Mouse (Mus musculus) layer of hippocampus, adult 9-11 months (tissue): ENCODE results near the gene Ramp3.
"Not testable (repeated sequence)": the region's sequence is repeated elsewhere in the genome, so short reads cannot be mapped to it uniquely, and the experiment has no call there.

Experiments
- DNase-seq: peaks from one replicate; pipeline ENCODE4 v3.0.0; 2022

Gene Ramp3

DNA sequence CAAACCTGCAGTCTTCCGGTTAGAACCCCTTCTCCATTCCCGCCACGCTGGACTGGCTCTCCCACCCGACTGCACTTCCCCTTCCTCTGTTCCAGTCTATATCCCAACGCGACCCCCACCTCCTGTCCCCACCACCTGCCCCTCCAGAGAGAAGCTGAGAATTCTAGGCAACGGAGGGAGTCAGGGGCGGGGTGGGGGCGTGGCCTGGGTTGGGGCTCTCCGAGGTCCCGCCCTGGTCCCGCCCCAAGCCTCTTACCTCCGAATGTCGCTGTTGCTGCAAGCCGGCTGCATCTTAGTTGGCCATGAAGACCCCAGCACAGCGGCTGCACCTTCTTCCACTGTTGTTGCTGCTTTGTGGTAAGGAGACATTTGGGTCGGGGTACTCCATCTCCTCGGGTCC is at the start of gene Ramp3:
TSS of gene Ramp3 (plus strand) at position 251 of the 400 bp plus-strand sequence.
- no peak for DNase-seq

DNA sequence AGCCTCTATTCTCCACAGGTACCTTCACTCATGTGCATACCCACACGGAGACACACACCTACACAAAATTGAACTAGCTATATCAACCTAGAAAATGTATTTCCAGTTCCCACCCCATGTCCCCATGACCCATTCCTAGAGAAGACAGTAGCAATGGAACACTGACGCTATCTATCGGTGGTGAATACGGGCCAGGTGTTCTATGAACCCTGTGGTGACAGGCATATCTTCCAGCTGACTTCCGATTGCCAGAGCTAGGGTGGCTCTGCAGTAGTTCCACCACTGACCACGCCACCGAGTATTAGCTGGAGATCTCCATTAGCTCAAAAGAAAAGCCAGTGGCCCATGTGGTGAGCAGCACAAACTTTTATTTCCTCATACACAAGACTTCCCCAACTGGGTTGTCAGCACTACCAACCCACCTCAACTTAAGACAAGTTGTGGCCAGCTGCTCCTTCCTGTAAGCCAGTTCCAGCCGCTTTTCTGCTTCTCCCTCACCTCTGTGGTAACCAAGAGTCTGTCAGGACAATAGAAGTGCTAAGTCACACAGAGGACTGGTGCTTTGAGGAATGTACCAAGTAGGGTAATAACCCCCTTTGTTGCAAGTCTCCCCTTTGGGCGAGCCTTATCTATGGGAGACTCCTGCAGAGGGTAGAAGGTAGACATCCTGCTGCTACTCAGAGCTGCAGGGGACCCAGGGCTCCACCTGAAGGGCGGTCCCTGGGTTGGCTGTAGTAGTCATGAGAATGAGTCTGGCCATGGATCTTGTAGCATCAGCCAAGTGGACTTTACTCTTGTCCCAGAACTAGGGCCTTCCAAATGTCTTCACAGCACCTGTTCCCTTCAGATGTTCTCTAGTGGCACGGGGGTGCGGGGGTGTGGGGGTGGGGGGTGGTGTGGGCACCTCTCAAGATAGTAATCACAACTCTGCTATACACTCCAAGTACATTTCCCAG is 42.8 kb upstream of the Ramp3 start:
- no peak for DNase-seq

DNA sequence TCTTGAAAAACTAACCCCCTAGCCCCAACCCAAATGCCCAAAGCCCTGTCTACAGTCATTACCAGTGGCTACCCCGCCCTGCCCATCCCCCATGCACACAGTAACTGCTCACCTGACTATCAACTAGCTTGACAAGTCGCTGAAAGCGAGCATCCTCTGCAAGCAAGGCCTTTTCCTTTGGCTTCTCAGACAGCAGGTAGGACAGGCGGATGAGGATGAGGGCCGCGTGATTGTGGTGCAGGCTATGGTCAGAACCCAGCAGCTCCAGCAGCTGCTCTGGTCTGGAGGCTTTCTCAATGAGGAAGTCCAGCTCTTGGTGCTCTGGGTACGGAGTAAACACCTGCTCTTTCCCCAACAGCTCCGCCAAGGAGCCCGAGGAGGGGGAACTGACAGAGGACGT is 34.6 kb upstream of the Ramp3 start:
- no peak for DNase-seq

DNA sequence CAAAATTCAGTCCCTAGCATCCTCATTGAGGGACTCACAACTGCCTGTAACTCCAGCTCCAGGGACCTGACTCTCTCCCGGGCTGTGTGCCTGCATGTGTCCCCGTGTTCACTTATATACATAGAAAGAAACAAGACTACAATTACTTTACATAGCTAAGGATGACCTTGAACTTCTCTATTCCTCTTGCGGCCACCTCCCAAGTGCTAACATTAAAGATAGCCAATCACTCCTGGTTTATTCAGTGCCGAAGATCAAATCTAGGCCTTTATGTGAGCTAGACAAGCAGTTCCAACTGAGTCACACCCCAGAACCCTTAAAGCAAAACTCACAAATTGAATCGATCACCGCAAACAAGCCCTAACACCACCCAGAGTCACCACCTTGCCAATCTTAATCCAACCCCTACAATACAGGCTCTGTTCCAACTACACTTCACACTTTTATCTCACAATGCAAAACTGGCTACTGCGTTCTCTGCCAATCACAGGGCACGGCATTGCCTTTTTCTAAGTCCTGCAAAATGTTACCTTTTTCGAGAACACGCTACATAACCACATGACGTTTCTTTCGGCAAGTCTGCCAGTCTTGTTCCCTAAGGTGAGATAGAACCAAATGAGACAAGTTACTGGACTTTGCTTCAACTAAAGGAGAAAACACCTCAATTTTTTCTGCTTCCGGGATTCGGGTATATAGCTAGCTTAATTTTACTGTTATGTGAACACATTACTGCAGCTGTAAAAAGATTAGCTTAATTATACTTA is 33.5 kb upstream of the Ramp3 start:
- no peak for DNase-seq

DNA sequence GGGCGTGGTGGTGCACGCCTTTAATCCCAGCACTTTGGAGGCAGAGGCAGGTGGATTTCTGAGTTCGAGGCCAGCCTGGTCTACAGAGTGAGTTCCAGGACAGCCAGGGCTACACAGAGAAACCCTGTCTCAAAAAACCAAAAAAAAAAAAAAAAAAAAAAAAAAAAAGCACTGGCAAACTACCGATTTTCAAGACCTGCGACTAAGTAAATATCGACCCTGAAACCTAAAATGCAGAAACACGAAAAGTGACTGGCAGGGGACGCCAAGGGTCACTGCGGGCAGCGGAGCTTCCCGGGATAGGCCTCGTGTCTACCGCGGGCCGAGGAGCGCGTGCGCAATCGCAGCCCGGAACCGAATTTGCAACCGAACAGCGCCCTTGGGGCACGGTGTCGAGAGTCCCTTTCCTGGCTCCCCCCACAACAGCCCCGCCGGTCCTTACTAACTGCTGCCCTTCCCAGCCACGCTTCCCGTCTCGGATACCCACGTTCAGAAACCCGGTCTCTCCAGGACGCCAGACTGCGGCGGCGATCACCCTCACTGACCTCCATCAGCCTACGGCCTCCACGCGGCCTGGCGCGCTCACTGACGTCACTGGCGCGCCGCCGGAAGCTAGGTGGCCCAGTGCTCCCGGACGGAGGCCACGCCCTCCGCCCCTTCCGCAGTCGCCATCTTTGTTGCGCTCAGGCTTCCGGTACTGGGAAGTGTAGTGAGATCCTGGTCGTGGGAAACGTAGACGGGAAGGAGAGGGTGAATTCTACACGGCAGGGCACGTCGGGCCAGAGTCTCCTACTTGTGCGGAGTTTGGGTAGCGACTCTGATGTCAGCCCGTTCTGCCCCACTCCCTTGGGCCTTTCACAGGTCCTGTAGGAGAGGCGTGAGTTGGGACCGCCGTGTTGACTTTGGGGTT is 32.6 kb upstream of the Ramp3 start, which contains the start of gene Tbrg4:
TSS of gene Tbrg4 (minus strand) at position 590 of the 910 bp plus-strand sequence.
- peak; percentile 95 for DNase-seq

DNA sequence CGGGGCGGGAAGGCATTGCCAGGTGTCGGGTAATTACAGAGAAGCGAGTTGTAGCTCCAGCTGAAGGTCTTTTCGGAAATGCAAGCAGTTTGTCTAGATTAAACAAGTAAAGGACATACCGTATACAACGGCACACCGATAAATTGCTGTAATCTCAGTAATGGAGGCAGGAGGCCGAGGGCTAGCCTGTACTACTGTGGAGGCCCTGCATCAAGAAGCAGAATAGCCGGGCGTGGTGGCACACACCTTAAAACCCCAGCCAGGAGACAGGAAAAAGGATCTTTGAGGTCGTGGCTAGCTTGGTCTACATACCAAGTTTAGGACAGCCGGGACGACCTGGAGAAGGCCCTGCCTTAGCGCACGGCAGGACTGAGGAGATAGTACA is 31.9 kb upstream of the Ramp3 start:
- DNase-seq: no peak

DNA sequence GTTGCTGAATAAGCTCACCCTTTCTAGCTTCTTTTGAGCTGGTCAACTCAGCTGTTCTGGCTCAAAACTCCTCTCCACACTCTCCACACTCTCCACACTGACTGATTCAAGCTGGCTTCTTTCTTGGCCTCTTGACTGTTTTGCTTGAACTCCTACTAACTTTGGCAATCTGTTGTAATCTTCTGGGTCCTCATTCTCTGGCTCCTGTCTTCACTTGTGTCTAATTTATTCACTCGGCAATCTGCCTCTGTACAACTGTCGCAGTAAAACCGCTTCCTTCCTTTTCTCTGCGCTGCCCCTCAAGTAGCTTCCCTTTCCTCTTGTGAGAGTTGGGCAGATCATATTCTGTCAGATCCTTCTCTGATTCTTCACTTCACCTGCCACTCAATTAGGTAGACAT is 30.6 kb upstream of the Ramp3 start:
- DNase-seq: no peak

DNA sequence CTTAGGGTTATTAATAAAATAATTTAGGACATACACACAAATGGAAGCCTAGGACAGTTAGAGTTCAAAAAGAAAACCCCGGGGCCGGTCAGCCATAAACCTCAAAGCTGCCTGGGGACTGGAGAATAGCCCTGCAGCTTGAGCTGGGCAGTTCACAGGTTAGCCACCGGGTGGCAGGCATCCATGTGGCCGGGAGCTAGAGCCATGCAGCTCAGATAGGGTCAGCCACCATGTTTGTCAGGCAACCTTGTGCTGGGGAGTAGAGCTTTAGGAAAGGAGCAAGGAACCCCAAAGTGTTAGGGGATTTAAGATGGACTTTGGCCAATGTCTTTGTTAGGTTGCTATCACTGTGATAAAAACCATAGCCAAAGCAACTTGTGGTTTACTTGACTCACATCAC is 29.8 kb upstream of the Ramp3 start:
- DNase-seq: no peak

DNA sequence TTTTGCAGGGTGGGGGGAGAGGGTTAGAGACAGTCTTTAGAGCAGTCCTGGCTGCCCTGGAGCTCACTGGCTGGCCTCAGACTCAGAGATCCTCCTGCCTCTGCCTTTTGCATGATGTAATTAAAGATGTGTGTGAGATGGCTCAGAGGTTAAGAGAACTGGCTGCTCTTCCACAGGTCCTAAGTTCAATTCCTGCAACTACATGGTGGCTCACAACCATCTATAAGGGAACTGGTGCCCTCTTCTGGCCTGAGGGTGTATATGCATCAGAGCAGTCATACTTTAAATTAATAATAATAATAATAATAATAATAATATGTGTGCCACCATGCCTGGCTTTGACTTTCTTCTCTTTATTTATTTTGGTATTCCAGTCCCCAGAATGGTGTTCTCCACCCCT is 28.7 kb upstream of the Ramp3 start:
- no peak for DNase-seq

DNA sequence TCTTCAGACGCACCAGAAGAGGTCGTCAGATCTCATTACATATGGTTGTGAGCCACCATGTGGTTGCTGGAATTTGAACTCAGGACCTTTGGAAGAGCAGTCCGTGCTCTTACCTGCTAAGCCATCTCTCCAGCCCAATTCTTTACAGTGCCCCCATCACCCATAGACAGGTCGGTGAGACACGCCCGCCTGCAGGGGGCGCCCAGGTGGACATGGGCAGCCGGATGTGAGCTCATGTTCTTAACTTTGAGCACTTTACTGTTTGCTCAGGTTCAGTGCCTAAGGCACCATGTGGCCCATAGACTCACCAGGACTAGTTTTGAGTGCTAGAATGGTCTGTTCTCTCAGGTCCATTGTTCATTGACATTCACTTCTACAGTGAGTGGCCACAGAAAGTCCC is 22.2 kb upstream of the Ramp3 start:
- DNase-seq: no peak

DNA sequence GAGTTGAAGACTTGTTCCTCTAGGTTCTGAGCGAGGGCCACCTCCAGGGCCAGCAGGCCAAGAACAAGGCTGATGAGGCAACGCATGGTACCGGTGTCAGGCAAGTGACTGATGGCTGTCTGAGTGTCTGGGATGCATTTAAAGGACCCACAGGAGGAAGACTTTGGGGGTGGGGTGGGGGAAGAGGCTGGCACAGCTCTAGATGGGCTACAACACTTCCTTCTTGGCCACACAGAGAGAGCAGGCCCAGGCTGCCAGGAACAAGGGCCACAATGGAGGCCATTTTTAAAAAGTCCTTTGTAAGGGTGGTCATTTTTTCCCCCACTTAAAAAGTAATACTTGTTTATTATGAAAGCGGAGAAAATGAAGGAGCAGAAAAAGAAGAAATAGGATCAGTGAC is 19.8 kb upstream of the Ramp3 start, which contains the start of gene Wap:
TSS of gene Wap (minus strand) at position 101 of the 400 bp plus-strand sequence.
- no peak for DNase-seq

DNA sequence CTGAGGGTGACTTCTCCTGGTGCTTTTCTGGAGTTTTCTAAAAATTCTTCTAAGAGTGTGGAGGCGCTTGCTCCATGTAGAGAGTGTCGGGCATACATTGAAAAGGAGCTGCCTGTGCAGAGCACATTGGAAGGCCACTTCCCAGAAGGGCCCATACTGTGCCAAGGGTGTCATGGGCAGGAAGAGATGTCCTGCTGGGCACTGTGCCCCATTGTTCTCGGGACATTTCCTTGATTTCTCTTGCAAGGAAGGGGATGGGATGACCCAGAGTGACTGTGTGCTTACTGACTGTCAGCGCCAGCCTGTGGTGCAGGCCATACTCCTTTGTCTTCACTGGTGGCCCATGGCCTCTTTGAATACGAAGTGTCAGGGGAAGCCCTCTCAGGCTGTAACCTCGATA is 19.2 kb upstream of the Ramp3 start:
- no peak for DNase-seq

DNA sequence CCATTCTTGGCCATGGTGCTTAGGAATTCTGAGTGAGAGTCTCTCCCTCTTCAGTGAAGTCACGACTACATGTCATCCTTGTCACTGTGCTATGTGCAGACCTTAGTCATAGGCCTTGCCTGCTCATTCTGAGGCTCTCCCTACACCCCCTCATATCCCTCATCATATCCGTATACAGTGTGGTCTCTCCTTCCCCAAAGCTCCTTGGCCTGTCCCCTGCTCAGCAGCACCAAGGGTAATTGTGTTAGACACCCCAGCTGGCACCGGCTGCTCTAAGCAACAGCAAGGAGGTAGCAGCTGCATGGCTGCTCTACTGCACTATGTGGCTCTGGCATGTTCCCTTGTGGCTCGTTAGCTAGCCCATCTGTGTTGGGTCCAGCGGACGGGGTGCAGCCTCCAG is 13.8 kb upstream of the Ramp3 start:
- DNase-seq: no peak

DNA sequence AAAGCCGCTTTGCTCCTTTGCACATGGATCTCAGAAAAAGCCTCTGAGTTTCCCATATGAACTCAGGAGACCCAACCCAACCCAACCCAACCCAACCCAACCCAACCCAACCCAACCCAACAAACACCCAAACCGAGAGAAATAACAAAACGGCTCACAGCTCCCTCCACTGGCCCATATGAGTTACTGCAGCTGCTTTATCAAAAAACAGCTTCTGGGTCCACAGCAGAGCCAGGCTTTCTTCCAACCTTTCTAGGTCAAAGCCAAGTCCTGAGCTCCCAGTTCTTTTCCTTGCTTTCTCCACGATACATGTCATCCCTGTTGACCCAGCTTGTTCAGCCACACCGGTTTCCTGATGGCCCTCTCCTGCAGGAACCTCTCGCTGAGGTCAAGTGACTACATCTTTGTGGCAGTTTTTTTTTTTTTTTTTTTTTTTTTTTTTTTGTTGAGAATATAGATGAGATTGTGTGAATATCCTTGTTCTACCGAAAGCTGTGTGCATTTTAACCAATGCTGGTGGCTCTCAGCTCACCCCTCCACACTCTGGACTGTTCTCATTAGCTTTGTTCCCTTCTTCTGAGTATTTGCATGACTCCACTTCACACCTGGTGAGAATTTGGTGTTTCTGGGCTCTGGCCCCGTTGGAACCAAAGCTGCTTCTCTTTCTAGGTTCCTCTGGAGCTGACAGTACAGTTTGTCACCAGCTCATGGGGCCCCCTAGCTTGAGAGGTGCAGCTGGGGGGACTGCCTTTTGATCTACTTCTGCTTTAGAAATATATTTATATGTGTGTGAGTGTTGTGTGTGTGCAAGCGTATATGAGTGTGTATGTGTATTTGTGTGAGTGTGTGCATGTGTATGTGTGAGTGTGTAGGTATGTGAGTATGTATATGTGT is 10.2 kb upstream of the Ramp3 start:
- DNase-seq: no peak

DNA sequence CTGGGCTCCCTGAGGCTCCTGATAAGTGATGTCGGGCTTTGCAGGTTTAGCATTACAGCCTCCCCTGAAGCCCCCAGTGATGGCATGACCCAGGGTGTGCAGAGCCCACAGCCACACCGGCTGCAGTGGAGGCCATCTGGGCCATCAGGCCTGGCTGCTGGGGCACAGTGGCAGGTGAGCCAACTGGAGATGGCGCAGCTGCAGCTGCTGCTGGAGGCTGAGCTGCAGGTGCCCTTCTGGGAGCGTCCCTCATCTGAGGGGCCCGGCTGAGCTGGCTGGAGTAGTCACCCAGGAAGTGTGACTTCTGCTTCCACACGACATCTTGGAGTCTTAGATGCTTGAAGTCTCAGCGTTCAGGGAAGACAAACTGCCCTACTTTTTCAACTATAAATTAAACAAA is 7.8 kb upstream of the Ramp3 start:
- no peak for DNase-seq

DNA sequence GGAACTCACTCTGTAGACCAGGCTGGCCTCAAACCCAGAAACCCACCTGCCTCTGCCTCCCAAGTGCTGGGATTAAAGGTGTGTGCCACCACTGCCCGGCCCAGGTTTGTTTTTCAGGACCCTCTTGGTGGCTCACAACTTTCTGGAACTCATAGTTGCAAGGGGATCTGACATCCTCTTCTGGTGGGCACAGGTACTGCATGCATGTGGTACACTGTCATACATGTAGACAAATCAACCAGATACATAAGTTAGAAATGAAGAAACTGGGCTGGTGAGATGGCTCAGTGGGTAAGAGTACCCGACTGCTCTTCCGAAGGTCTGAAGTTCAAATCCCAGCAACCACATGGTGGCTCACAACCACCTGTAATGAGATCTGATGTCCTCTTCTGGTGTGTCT is 5.3 kb upstream of the Ramp3 start:
- not testable (repeated sequence) for DNase-seq

DNA sequence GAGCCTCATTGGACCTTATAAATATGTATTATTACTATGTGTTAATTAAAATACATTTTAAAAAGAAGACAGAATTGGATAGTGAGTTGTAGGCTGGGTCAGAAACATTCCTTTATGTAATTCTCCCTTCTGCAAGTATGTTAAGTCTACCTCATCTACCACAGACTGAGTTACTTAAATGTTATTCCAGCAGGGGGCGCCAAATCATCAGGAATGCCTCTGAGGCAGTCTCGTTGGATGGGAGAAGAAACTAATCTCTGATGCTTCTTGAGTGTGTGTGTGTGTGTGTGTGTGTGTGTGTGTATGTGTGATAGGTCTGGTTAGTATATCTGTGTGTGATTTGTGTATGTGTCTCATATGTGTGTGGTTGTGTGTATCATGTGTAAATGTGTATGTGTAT is 3.4 kb upstream of the Ramp3 start:
- peak; percentile 79 for DNase-seq

DNA sequence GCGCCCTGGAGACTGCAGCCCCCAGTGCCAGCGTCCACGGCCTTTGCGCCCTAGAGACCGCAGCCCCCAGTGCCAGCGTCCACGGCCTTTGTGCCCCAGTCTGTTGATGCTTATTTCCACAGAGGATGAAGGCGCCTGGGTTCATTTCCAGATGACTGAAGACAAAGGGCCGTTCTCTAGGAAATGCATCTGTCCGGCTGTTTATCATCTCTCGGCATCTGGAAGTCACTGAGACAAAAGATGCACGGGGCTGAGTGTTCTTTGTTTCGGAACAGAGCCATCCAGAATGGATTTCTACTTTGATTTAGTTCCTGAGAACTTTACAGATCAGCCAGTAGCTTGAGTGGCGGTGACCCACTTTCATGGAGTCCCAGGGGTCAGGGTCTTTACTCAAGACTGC is 2.9 kb downstream of the Ramp3 start:
- no peak for DNase-seq

DNA sequence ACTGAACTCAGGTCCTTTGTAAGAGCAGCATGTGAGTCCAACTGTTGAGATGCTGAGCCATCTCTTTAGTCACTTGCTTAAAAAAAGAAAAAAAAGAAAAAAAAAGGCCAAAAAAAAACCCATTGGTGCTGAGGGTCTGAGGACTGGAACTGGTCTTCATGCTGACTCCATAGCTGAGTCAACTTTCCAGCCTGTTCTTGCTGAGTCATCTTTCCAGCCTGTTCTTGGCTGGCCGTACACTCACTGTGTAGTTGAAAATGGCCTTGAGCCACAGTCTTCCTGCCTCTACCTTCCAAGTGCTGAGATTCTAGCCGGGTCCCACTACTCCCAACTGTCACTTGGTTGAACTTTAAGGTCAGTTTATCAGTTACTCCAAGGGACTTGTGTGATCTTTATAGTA is 8.3 kb downstream of the Ramp3 start:
- no peak for DNase-seq

DNA sequence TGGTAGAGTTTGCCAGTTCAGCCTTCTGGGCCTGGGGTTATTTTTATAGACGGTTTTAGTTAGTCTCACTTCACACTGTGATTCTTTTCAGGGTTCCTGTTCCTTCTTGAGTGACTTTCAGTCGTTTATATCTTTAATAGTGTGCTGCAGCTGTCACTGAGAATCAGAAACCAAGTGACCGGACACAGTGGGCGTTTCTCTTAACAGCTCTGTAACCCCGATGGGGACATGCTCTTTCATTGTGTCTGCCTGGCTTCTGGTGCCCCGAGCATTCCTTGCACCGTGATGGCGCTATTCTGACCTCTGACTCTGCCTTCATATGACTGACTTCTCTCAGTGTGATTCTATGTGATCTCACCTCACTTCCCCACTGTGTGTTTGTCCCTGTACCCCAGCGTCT is 10.7 kb downstream of the Ramp3 start:
- DNase-seq: no peak

DNA sequence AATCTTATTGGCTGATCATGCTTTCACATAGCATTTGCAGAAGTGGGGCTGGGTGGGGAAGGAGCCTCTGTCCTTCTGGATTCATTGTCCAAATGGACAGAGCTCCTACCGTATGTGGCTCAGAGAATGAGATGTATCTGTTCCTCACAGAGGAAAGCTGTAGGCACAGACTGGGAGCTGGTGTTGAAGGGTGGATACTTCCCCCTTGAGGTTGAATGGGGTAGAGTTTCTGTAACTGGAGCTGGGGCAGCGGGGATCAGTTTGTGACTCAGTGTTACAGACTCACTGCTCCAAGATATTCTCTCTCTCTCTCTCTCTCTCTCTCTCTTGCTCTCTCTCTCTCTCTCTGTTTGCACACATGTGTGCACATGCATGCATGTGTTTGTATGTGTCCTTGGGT is 11.7 kb downstream of the Ramp3 start:
- DNase-seq: no peak

DNA sequence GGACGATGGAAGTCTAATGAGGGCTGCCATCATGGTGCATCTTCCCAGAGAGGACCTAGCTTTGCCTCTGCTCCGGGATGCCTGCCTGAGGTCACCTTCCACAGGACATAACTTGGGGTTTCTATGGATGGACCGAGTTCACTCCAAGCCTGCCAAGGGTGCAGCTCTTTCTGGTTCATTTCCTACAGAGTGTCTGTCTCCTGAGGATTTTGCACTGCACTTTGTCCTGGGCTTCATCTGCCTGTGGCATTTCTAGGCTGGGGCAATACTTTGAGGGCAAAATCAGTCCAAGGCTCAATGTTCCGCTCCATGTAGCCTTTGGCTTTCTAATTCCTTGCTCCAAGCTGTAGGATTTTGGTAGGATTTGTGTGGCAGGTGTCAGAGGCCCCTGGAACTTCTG is 12.5 kb downstream of the Ramp3 start:
- no peak for DNase-seq
